Mouse (Mus musculus): ENCODE measurements around the gene Rtp1.

Gene Rtp1

GRCm38 (mm10) chr16:23416261-23416656 is 12.7 kb upstream of the Rtp1 start:
- H3K9me3 ChIP-seq (ENCODE audit: low read length), result no peaks in the 10 kb centered on the region
- no peaks in the 10 kb centered on the region for H3K36me3 ChIP-seq (ENCODE audit: insufficient read depth, low read length)
- peak overlapping the region; percentile 35; the same call in 1 of the 2 replicates for H3K4me3 ChIP-seq (replicated peaks; ENCODE audit: low read length)
- H3K4me1 ChIP-seq (replicated peaks; ENCODE audit: low read depth, low read length), result peaks cover 25% of the 10 kb centered on the region
- H3K27me3 ChIP-seq (ENCODE audit: insufficient read depth, low read length), result no peaks in the 10 kb centered on the region
- TF ChIP-seq NANOG (IDR thresholded peaks at IDR 0.05; ENCODE audit: borderline replicate concordance, low read length) (no peak), CTCF (conservative IDR thresholded peaks at IDR 0.05; ENCODE audit: low read length) (no peak), POU5F1 (IDR thresholded peaks at IDR 0.05; ENCODE audit: borderline replicate concordance, low read length) (no peak)

GRCm38 (mm10) chr16:23416657-23417293 is 12.2 kb upstream of the Rtp1 start:
- Histone ChIP-seq H3K9me3 (ENCODE audit: low read length) (no peaks in the 10 kb centered on the region), H3K36me3 (ENCODE audit: insufficient read depth, low read length) (no peaks in the 10 kb centered on the region), H3K4me1 (replicated peaks; ENCODE audit: low read depth, low read length) (peaks cover 25% of the 10 kb centered on the region), H3K27me3 (ENCODE audit: insufficient read depth, low read length) (no peaks in the 10 kb centered on the region), H3K4me3 (replicated peaks; ENCODE audit: low read length) (peak overlapping the region; percentile 35; the same call in 1 of the 2 replicates)
- TF ChIP-seq NANOG (IDR thresholded peaks at IDR 0.05; ENCODE audit: borderline replicate concordance, low read length), result no peak
- TF ChIP-seq POU5F1 (IDR thresholded peaks at IDR 0.05; ENCODE audit: borderline replicate concordance, low read length), result no peak
- no peak for TF ChIP-seq CTCF (conservative IDR thresholded peaks at IDR 0.05; ENCODE audit: low read length)

GRCm38 (mm10) chr16:23417456-23418240 is 11.3 kb upstream of the Rtp1 start:
- TF ChIP-seq POU5F1 (IDR thresholded peaks at IDR 0.05; ENCODE audit: borderline replicate concordance, low read length) (no peak), NANOG (IDR thresholded peaks at IDR 0.05; ENCODE audit: borderline replicate concordance, low read length) (no peak), CTCF (conservative IDR thresholded peaks at IDR 0.05; ENCODE audit: low read length) (no peak)
- H3K4me3 ChIP-seq (replicated peaks; ENCODE audit: low read length), result no peak overlapping the region
- H3K4me1 ChIP-seq (replicated peaks; ENCODE audit: low read depth, low read length), result peaks cover 25% of the 10 kb centered on the region
- no peaks in the 10 kb centered on the region for H3K36me3 ChIP-seq (ENCODE audit: insufficient read depth, low read length)
- H3K9me3 ChIP-seq (ENCODE audit: low read length), result no peaks in the 10 kb centered on the region
- no peaks in the 10 kb centered on the region for H3K27me3 ChIP-seq (ENCODE audit: insufficient read depth, low read length)

- H3K4me3 ChIP-seq (replicated peaks; ENCODE audit: low read length), result no peak overlapping the region
- TF ChIP-seq CTCF (conservative IDR thresholded peaks at IDR 0.05; ENCODE audit: low read length) (no peak), NANOG (IDR thresholded peaks at IDR 0.05; ENCODE audit: borderline replicate concordance, low read length) (no peak), POU5F1 (IDR thresholded peaks at IDR 0.05; ENCODE audit: borderline replicate concordance, low read length) (no peak)
- no peaks in the 10 kb centered on the region for H3K27me3 ChIP-seq (ENCODE audit: insufficient read depth, low read length)
- no peaks in the 10 kb centered on the region for H3K9me3 ChIP-seq (ENCODE audit: low read length)
- no peaks in the 10 kb centered on the region for H3K36me3 ChIP-seq (ENCODE audit: insufficient read depth, low read length)
- H3K4me1 ChIP-seq (replicated peaks; ENCODE audit: low read depth, low read length), result peaks cover 25% of the 10 kb centered on the region
Measured at GRCm38 (mm10) chr16:23419565-23420085, 9.3 kb upstream of the Rtp1 start.

GRCm38 (mm10) chr16:23423825-23424224 is 5.1 kb upstream of the Rtp1 start:
- no peaks in the 10 kb centered on the region for H3K9me3 ChIP-seq (ENCODE audit: low read length)
- H3K36me3 ChIP-seq (ENCODE audit: insufficient read depth, low read length), result no peaks in the 10 kb centered on the region
- H3K27me3 ChIP-seq (ENCODE audit: insufficient read depth, low read length), result peaks cover under 1% of the 10 kb centered on the region; the same call in 1 of the 2 replicates
- no peaks in the 10 kb centered on the region for H3K4me1 ChIP-seq (replicated peaks; ENCODE audit: low read depth, low read length)
- no peak overlapping the region for H3K4me3 ChIP-seq (replicated peaks; ENCODE audit: low read length)
- TF ChIP-seq CTCF (conservative IDR thresholded peaks at IDR 0.05; ENCODE audit: low read length), result no peak
- TF ChIP-seq POU5F1 (IDR thresholded peaks at IDR 0.05; ENCODE audit: borderline replicate concordance, low read length), result no peak
- no peak for TF ChIP-seq NANOG (IDR thresholded peaks at IDR 0.05; ENCODE audit: borderline replicate concordance, low read length)

- TF ChIP-seq POU5F1 (IDR thresholded peaks at IDR 0.05; ENCODE audit: borderline replicate concordance, low read length), result no peak
- TF ChIP-seq NANOG (IDR thresholded peaks at IDR 0.05; ENCODE audit: borderline replicate concordance, low read length), result no peak
- no peak for TF ChIP-seq CTCF (conservative IDR thresholded peaks at IDR 0.05; ENCODE audit: low read length)
- no peaks in the 10 kb centered on the region for H3K9me3 ChIP-seq (ENCODE audit: low read length)
- no peak overlapping the region for H3K4me3 ChIP-seq (replicated peaks; ENCODE audit: low read length)
- peaks cover 17% of the 10 kb centered on the region for H3K27me3 ChIP-seq (ENCODE audit: insufficient read depth, low read length)
- H3K36me3 ChIP-seq (ENCODE audit: insufficient read depth, low read length), result no peaks in the 10 kb centered on the region
- H3K4me1 ChIP-seq (replicated peaks; ENCODE audit: low read depth, low read length), result 0 out of 2 replicates have a peak, but pooled peaks cover 4% of the 10 kb centered on the region
Measured at GRCm38 (mm10) chr16:23427701-23428100, 1.2 kb upstream of the Rtp1 start.

GRCm38 (mm10) chr16:23429991-23430390 is 1.1 kb downstream of the Rtp1 start:
- 0 out of 2 replicates have a peak, but pooled peaks cover 4% of the 10 kb centered on the region for H3K4me1 ChIP-seq (replicated peaks; ENCODE audit: low read depth, low read length)
- no peak overlapping the region for H3K4me3 ChIP-seq (replicated peaks; ENCODE audit: low read length)
- peaks cover 25% of the 10 kb centered on the region for H3K27me3 ChIP-seq (ENCODE audit: insufficient read depth, low read length)
- no peaks in the 10 kb centered on the region for H3K36me3 ChIP-seq (ENCODE audit: insufficient read depth, low read length)
- TF ChIP-seq POU5F1 (IDR thresholded peaks at IDR 0.05; ENCODE audit: borderline replicate concordance, low read length), result no peak
- TF ChIP-seq NANOG (IDR thresholded peaks at IDR 0.05; ENCODE audit: borderline replicate concordance, low read length), result no peak
- no peak for TF ChIP-seq CTCF (conservative IDR thresholded peaks at IDR 0.05; ENCODE audit: low read length)
- no peaks in the 10 kb centered on the region for H3K9me3 ChIP-seq (ENCODE audit: low read length)

- Histone ChIP-seq H3K4me3 (replicated peaks; ENCODE audit: low read length) (no peak overlapping the region), H3K9me3 (ENCODE audit: low read length) (peaks cover 13% of the 10 kb centered on the region), H3K4me1 (replicated peaks; ENCODE audit: low read depth, low read length) (no peaks in the 10 kb centered on the region), H3K27me3 (ENCODE audit: insufficient read depth, low read length) (peaks cover 9% of the 10 kb centered on the region), H3K36me3 (ENCODE audit: insufficient read depth, low read length) (no peaks in the 10 kb centered on the region)
- TF ChIP-seq NANOG (IDR thresholded peaks at IDR 0.05; ENCODE audit: borderline replicate concordance, low read length) (no peak), POU5F1 (IDR thresholded peaks at IDR 0.05; ENCODE audit: borderline replicate concordance, low read length) (no peak), CTCF (conservative IDR thresholded peaks at IDR 0.05; ENCODE audit: low read length) (no peak)
Measured at GRCm38 (mm10) chr16:23437404-23438166, 8.7 kb downstream of the Rtp1 start.

Measured in E14TG2a.4 (cell line).